Mouse (Mus musculus): ENCODE measurements around the gene Btbd35f20. TPM values are rescaled to one million over a fixed set of nuclear protein-coding genes. Genes with fewer than 3 reads are reported as not detected.
"Not testable (repeated sequence)": the region's sequence is repeated elsewhere in the genome, so short reads cannot be mapped to it uniquely, and the experiment has no call there.

Btbd35f20 gene
- polyA plus RNA-seq (2016; fragmentation: Nextera tagmentation; extraction: Ambion mirVana) = not detected in 2 replicates

DNA sequence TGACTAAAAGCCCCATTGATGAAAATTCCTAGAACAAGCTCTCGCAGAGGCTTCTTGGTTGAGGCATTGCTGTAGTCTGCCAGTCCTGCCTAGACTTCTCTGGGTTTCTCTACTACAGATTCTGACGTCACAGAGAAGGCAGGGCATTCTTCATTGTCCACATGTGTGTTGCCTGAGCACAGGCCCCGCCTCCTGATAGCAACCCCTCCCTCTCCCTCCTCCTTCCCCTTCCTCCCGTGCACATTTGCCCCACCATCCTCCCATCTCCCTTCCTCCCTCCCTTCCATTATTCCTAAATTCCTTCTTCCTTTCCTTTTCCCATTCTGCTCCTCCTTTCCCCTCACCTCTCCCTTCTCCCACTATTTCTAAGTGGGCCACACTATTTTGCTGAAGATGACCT lies at the start of gene Btbd35f20:
TSS of gene Btbd35f20 (minus strand) at position 101 of the 400 bp plus-strand sequence.
- H3K4me3 ChIP-seq; H3K36me3 ChIP-seq; H3K27me3 ChIP-seq; ATAC-seq (ENCODE audit: low FRiP score); H3K9ac ChIP-seq; H3K27ac ChIP-seq; H3K4me2 ChIP-seq (replicated peaks); H3K4me1 ChIP-seq; H3K9me3 ChIP-seq (replicated peaks): not testable (repeated sequence)
- WGBS = no CpG with 5 or more reads among the region's 4 CpGs

Other genes with a start within 250 kb of the Btbd35f20 start
- not detected in 2 replicates for gene Btbd35f28, start 94.7 kb downstream of the Btbd35f20 start, polyA plus RNA-seq (2016; fragmentation: Nextera tagmentation; extraction: Ambion mirVana)
- gene Btbd35f17, start 79.4 kb upstream of the Btbd35f20 start, polyA plus RNA-seq (2016; fragmentation: Nextera tagmentation; extraction: Ambion mirVana) = not detected in 2 replicates

All from hindbrain, embryonic 12.5 days (tissue).